Mouse (Mus musculus): Measurements from ENCODE around the gene Ube2j1.

- TF ChIP-seq POLR2AphosphoS5 (IDR thresholded peaks at IDR 0.05; ENCODE audit: insufficient replicate concordance, low read depth, low read length) (no peak), TAL1 (conservative IDR thresholded peaks at IDR 0.05; ENCODE audit: low read depth, low read length) (no peak), CTCF (IDR thresholded peaks at IDR 0.05; ENCODE audit: low read depth, low read length) (no peak)
Observed at GRCm38 (mm10) chr4:33010078-33010477, 21.1 kb upstream of the Ube2j1 start.
